Mouse (Mus musculus): ENCODE results near the gene Fars2. TPM values are rescaled to one million over a fixed set of nuclear protein-coding genes. Genes with fewer than 3 reads are reported as not detected.

Gene Fars2
- polyA plus RNA-seq, 1 experiment from 2014 or later = 31.2 TPM

GRCm38 (mm10) chr13:36582406-36583070 is 465.3 kb downstream of the Fars2 start:
- Histone ChIP-seq H3K9me3 (ENCODE audit: control insufficient read depth, low read length) (peaks cover 11% of the 10 kb centered on the region; the same call in 1 of the 2 replicates), H3K27ac (peak overlapping the region; percentile 80), H3K4me2 (replicated peaks) (peak overlapping the region; percentile 6), H3K9ac (no peak overlapping the region), H3K27me3 (ENCODE audit: control insufficient read depth, insufficient read depth, low read length) (no peaks in the 10 kb centered on the region), H3K36me3 (replicated peaks; ENCODE audit: control insufficient read depth, insufficient read depth) (no peaks in the 10 kb centered on the region), H3K4me1 (replicated peaks; ENCODE audit: control insufficient read depth, insufficient read depth, low read length) (peaks cover 25% of the 10 kb centered on the region), H3K4me3 (replicated peaks; ENCODE audit: low read length) (no peak overlapping the region)
- DNase-seq (ENCODE audit: low spot score) (peak; percentile 41), ATAC-seq (ENCODE audit: low FRiP score) (no peak)
- WGBS = 10% methylated on average over 10 of the region's 10 CpGs

GRCm38 (mm10) chr13:36583481-36584151 is 466.4 kb downstream of the Fars2 start:
- Histone ChIP-seq H3K4me1 (replicated peaks; ENCODE audit: control insufficient read depth, insufficient read depth, low read length) (peaks cover 25% of the 10 kb centered on the region), H3K4me3 (replicated peaks; ENCODE audit: low read length) (no peak overlapping the region), H3K36me3 (replicated peaks; ENCODE audit: control insufficient read depth, insufficient read depth) (no peaks in the 10 kb centered on the region), H3K4me2 (replicated peaks) (peak overlapping the region; percentile 16; the same call in 1 of the 2 replicates), H3K9ac (peak overlapping the region; percentile 36; the same call in 1 of the 2 replicates), H3K27me3 (ENCODE audit: control insufficient read depth, insufficient read depth, low read length) (no peaks in the 10 kb centered on the region), H3K27ac (peak overlapping the region; percentile 80), H3K9me3 (ENCODE audit: control insufficient read depth, low read length) (peaks cover 11% of the 10 kb centered on the region; the same call in 1 of the 2 replicates)
- peak; percentile 43 for DNase-seq (ENCODE audit: low spot score)
- peak; percentile 43; the same call in 1 of the 2 replicates for ATAC-seq (ENCODE audit: low FRiP score)
- 23% methylated on average over 16 of the region's 16 CpGs for WGBS

- WGBS = 62% methylated on average over 7 of the region's 7 CpGs
These were observed 467.0 kb downstream of the Fars2 start for GRCm38 (mm10) chr13:36584197-36584596.

GRCm38 (mm10) chr13:36589092-36589491 is 471.9 kb downstream of the Fars2 start:
- H3K4me2 ChIP-seq (replicated peaks) = no peak overlapping the region
- no peak for ATAC-seq (ENCODE audit: low FRiP score)
- H3K4me1 ChIP-seq (replicated peaks; ENCODE audit: control insufficient read depth, insufficient read depth, low read length) = 0 out of 2 replicates have a peak, but pooled peaks cover 3% of the 10 kb centered on the region
- no peak for DNase-seq (ENCODE audit: low spot score)
- no peak overlapping the region for H3K27ac ChIP-seq
- no peaks in the 10 kb centered on the region for H3K27me3 ChIP-seq (ENCODE audit: control insufficient read depth, insufficient read depth, low read length)
- no peak overlapping the region for H3K9ac ChIP-seq
- WGBS = 59% methylated on average over 4 of the region's 4 CpGs
- H3K9me3 ChIP-seq (ENCODE audit: control insufficient read depth, low read length) = peaks cover 11% of the 10 kb centered on the region; the same call in 1 of the 2 replicates
- no peaks in the 10 kb centered on the region for H3K36me3 ChIP-seq (replicated peaks; ENCODE audit: control insufficient read depth, insufficient read depth)
- H3K4me3 ChIP-seq (replicated peaks; ENCODE audit: low read length) = no peak overlapping the region

More at GRCm38 (mm10) chr13:36584197-36584596, 467.0 kb downstream of the Fars2 start:
- Histone ChIP-seq H3K4me1 (replicated peaks; ENCODE audit: control insufficient read depth, insufficient read depth, low read length) (peaks cover 25% of the 10 kb centered on the region), H3K9me3 (ENCODE audit: control insufficient read depth, low read length) (peaks cover 11% of the 10 kb centered on the region; the same call in 1 of the 2 replicates), H3K27ac (peak overlapping the region; percentile 80), H3K4me2 (replicated peaks) (peak overlapping the region; percentile 16; the same call in 1 of the 2 replicates), H3K9ac (peak overlapping the region; percentile 36; the same call in 1 of the 2 replicates), H3K27me3 (ENCODE audit: control insufficient read depth, insufficient read depth, low read length) (no peaks in the 10 kb centered on the region), H3K36me3 (replicated peaks; ENCODE audit: control insufficient read depth, insufficient read depth) (no peaks in the 10 kb centered on the region), H3K4me3 (replicated peaks; ENCODE audit: low read length) (no peak overlapping the region)
- peak; percentile 31; the same call in 1 of the 2 replicates for ATAC-seq (ENCODE audit: low FRiP score)
- DNase-seq (ENCODE audit: low spot score) = no peak

- Histone ChIP-seq H3K9me3 (ENCODE audit: control insufficient read depth, low read length) (0 out of 2 replicates have a peak, but pooled peaks cover 3% of the 10 kb centered on the region), H3K4me1 (replicated peaks; ENCODE audit: control insufficient read depth, insufficient read depth, low read length) (no peaks in the 10 kb centered on the region), H3K27ac (no peak overlapping the region), H3K4me3 (replicated peaks; ENCODE audit: low read length) (no peak overlapping the region), H3K36me3 (replicated peaks; ENCODE audit: control insufficient read depth, insufficient read depth) (no peaks in the 10 kb centered on the region), H3K4me2 (replicated peaks) (no peak overlapping the region), H3K9ac (no peak overlapping the region), H3K27me3 (ENCODE audit: control insufficient read depth, insufficient read depth, low read length) (no peaks in the 10 kb centered on the region)
- no peak for DNase-seq (ENCODE audit: low spot score)
- ATAC-seq (ENCODE audit: low FRiP score) = no peak
- 46% methylated on average over 2 of the region's 2 CpGs for WGBS
These were observed 475.1 kb downstream of the Fars2 start for GRCm38 (mm10) chr13:36592291-36592690.

GRCm38 (mm10) chr13:36606717-36607116 is 489.5 kb downstream of the Fars2 start:
- Histone ChIP-seq H3K36me3 (replicated peaks; ENCODE audit: control insufficient read depth, insufficient read depth) (no peaks in the 10 kb centered on the region), H3K4me3 (replicated peaks; ENCODE audit: low read length) (no peak overlapping the region), H3K9me3 (ENCODE audit: control insufficient read depth, low read length) (no peaks in the 10 kb centered on the region), H3K4me2 (replicated peaks) (no peak overlapping the region), H3K9ac (no peak overlapping the region), H3K27me3 (ENCODE audit: control insufficient read depth, insufficient read depth, low read length) (no peaks in the 10 kb centered on the region), H3K4me1 (replicated peaks; ENCODE audit: control insufficient read depth, insufficient read depth, low read length) (no peaks in the 10 kb centered on the region), H3K27ac (no peak overlapping the region)
- WGBS = 86% methylated on average over 5 of the region's 5 CpGs
- ATAC-seq (ENCODE audit: low FRiP score) (no peak), DNase-seq (ENCODE audit: low spot score) (no peak)

- no peaks in the 10 kb centered on the region for H3K36me3 ChIP-seq (replicated peaks; ENCODE audit: control insufficient read depth, insufficient read depth)
- 0 out of 2 replicates have a peak, but pooled peaks cover 4% of the 10 kb centered on the region for H3K4me1 ChIP-seq (replicated peaks; ENCODE audit: control insufficient read depth, insufficient read depth, low read length)
- ATAC-seq (ENCODE audit: low FRiP score) (no peak), DNase-seq (ENCODE audit: low spot score) (no peak)
- WGBS = 80% methylated on average over 4 of the region's 4 CpGs
- no peak overlapping the region for H3K4me3 ChIP-seq (replicated peaks; ENCODE audit: low read length)
- no peak overlapping the region for H3K9ac ChIP-seq
- H3K9me3 ChIP-seq (ENCODE audit: control insufficient read depth, low read length) = no peaks in the 10 kb centered on the region
- no peak overlapping the region for H3K4me2 ChIP-seq (replicated peaks)
- H3K27ac ChIP-seq = no peak overlapping the region
- no peaks in the 10 kb centered on the region for H3K27me3 ChIP-seq (ENCODE audit: control insufficient read depth, insufficient read depth, low read length)
These were observed 490.7 kb downstream of the Fars2 start for GRCm38 (mm10) chr13:36607871-36608270.

- no peak overlapping the region for H3K4me2 ChIP-seq (replicated peaks)
- 88% methylated on average over 5 of the region's 5 CpGs for WGBS
- no peak for ATAC-seq (ENCODE audit: low FRiP score)
- H3K9ac ChIP-seq = no peak overlapping the region
- no peak for DNase-seq (ENCODE audit: low spot score)
- no peaks in the 10 kb centered on the region for H3K9me3 ChIP-seq (ENCODE audit: control insufficient read depth, low read length)
- no peak overlapping the region for H3K27ac ChIP-seq
- H3K4me3 ChIP-seq (replicated peaks; ENCODE audit: low read length) = no peak overlapping the region
- H3K4me1 ChIP-seq (replicated peaks; ENCODE audit: control insufficient read depth, insufficient read depth, low read length) = 0 out of 2 replicates have a peak, but pooled peaks cover 6% of the 10 kb centered on the region
- no peaks in the 10 kb centered on the region for H3K27me3 ChIP-seq (ENCODE audit: control insufficient read depth, insufficient read depth, low read length)
- H3K36me3 ChIP-seq (replicated peaks; ENCODE audit: control insufficient read depth, insufficient read depth) = no peaks in the 10 kb centered on the region
These were observed 493.2 kb downstream of the Fars2 start for GRCm38 (mm10) chr13:36610426-36610825.

All from hindbrain, embryonic 14.5 days (tissue).